25 mouse cellular contexts compared by ENCODE assay signal in the genomic region with DNA sequence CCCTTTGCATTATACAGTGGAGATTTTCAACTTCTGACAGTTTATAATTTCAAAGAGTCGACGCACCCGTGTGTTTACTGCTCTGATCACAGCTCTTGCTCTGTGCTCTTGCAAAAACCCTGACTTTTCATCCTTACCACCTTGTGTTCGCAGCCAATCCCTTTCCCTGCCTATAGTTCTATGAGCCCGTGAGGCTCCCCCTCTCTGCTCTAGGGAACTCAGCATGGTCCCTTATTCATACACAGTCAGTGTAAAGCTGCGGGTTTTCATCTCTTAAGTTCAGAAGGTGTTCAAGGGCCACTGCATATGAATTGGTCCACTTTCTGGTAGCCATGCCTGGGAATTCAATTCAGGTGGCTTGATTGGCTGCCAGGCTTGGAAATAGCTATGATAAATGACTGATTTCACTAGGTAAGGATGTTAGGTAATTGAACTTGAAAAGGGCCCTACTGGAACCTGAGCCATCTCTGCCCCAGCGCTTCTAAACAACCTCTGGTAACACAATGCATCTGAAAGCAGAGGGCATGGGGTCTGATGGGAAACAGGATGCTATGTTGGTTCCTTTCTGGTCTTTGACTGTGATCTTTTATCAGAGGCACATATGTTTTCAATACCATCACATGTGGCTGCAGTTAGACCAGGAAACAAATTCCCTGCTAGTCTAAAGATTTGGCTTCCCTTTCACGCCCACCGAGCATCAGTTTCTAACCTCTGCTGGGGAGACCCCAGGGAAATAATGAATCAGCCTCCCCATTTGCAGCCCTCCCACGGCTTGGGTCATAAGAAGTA. TPM values are rescaled to one million over a fixed set of nuclear protein-coding genes. Genes with fewer than 3 reads are reported as not detected.
DNase-seq lines count a peak whose midpoint lies in the region; ATAC-seq and TF ChIP-seq lines count a peak whose summit lies in the region.
"Had no signal": no experiment of that assay in that cellular context is flagged by ENCODE, and none has a peak within 500 bp of the region (broad histone marks: within the 10 kb centered on the region; RNA-seq: fewer than 3 reads in every experiment).

No protein-coding gene starts in this region.

- no peak for TF ChIP-seq POLR2A in limb, embryonic 14.5 days (IDR thresholded peaks at IDR 0.05; ENCODE audit: borderline replicate concordance, extremely low read depth, insufficient read depth, insufficient read length)

- no peak overlapping the region for H3K4me2 ChIP-seq in midbrain, embryonic 14.5 days (ENCODE audit: low read length)
- H3K4me2 ChIP-seq in embryonic facial prominence, embryonic 13.5 days: no peak overlapping the region
- no peak overlapping the region for H3K4me2 ChIP-seq in limb, embryonic 14.5 days (replicated peaks; ENCODE audit: low read depth, low read length, severe bottlenecking)
- H3K4me2 ChIP-seq in hindbrain, embryonic 11.5 days (replicated peaks; ENCODE audit: low read depth, low read length): no peak overlapping the region
- H3K4me2 ChIP-seq: hindbrain, embryonic 13.5 days; neural tube, embryonic 15.5 days had no signal

- H3K27ac ChIP-seq in midbrain, embryonic 10.5 days (replicated peaks): no peak overlapping the region
- H3K27ac ChIP-seq in midbrain, embryonic 14.5 days (replicated peaks; ENCODE audit: low read depth, low read length): no peak overlapping the region
- 0 out of 2 replicates have a peak overlapping the region, but pooled peaks have one; percentile 29 for H3K27ac ChIP-seq in embryonic facial prominence, embryonic 13.5 days
- no peak overlapping the region for H3K27ac ChIP-seq in limb, embryonic 14.5 days (replicated peaks; ENCODE audit: low read depth, low read length)
- H3K27ac ChIP-seq in hindbrain, embryonic 11.5 days (ENCODE audit: low read depth, low read length): no peak overlapping the region
- H3K27ac ChIP-seq: heart, embryonic 10.5 days; hindbrain, embryonic 13.5 days; neural tube, embryonic 15.5 days had no signal

- no peak overlapping the region for H3K9ac ChIP-seq in midbrain, embryonic 14.5 days (replicated peaks; ENCODE audit: low read length)
- no peak overlapping the region for H3K9ac ChIP-seq in embryonic facial prominence, embryonic 13.5 days
- no peak overlapping the region for H3K9ac ChIP-seq in limb, embryonic 14.5 days (ENCODE audit: low read depth, low read length, severe bottlenecking)
- H3K9ac ChIP-seq in hindbrain, embryonic 11.5 days (ENCODE audit: low read depth, low read length): no peak overlapping the region
- H3K9ac ChIP-seq: hindbrain, embryonic 13.5 days; neural tube, embryonic 15.5 days had no signal

- no peak overlapping the region for H3K4me3 ChIP-seq in midbrain, embryonic 10.5 days
- no peak overlapping the region for H3K4me3 ChIP-seq in midbrain, embryonic 14.5 days (replicated peaks; ENCODE audit: low read depth, low read length)
- no peak overlapping the region for H3K4me3 ChIP-seq in embryonic facial prominence, embryonic 13.5 days
- H3K4me3 ChIP-seq in limb, embryonic 14.5 days (replicated peaks; ENCODE audit: low read length): no peak overlapping the region
- no peak overlapping the region for H3K4me3 ChIP-seq in hindbrain, embryonic 11.5 days (ENCODE audit: low read depth, low read length)
- H3K4me3 ChIP-seq: heart, embryonic 10.5 days; hindbrain, embryonic 13.5 days; neural tube, embryonic 15.5 days had no signal

- no peak for ATAC-seq in midbrain, embryonic 14.5 days (ENCODE audit: low FRiP score, low TSS enrichment)
- ATAC-seq in embryonic facial prominence, embryonic 13.5 days (ENCODE audit: insufficient number of reproducible peaks, insufficient read depth, low FRiP score, low TSS enrichment, low read depth): no peak
- no peak for ATAC-seq in limb, embryonic 14.5 days (ENCODE audit: low FRiP score, low read depth)
- ATAC-seq in hindbrain, embryonic 11.5 days (ENCODE audit: low FRiP score): no peak
- ATAC-seq: Patski had no signal

- WGBS in midbrain, embryonic 10.5 days: 57% methylated on average over 10 of the region's 10 CpGs
- 62% methylated on average over 10 of the region's 10 CpGs for WGBS in midbrain, embryonic 14.5 days
- 32% methylated on average over 10 of the region's 10 CpGs for WGBS in embryonic facial prominence, embryonic 13.5 days
- 33% methylated on average over 10 of the region's 10 CpGs for WGBS in limb, embryonic 14.5 days
- 49% methylated on average over 10 of the region's 10 CpGs for WGBS in hindbrain, embryonic 11.5 days

- no peaks in the 10 kb centered on the region for H3K27me3 ChIP-seq in midbrain, embryonic 10.5 days (ENCODE audit: low read depth, poor library complexity, severe bottlenecking)
- H3K27me3 ChIP-seq in midbrain, embryonic 14.5 days (ENCODE audit: control insufficient read depth, insufficient read depth, low read length): no peaks in the 10 kb centered on the region
- peaks cover 4% of the 10 kb centered on the region; the same call in 1 of the 2 replicates for H3K27me3 ChIP-seq in embryonic facial prominence, embryonic 13.5 days
- no peaks in the 10 kb centered on the region for H3K27me3 ChIP-seq in limb, embryonic 14.5 days (ENCODE audit: control insufficient read depth, insufficient read depth, low read length)
- H3K27me3 ChIP-seq in hindbrain, embryonic 11.5 days (ENCODE audit: control insufficient read depth, insufficient read depth, low read length): no peaks in the 10 kb centered on the region
- H3K27me3 ChIP-seq: hindbrain, embryonic 13.5 days; neural tube, embryonic 15.5 days had no signal

- no peaks in the 10 kb centered on the region for H3K9me3 ChIP-seq in midbrain, embryonic 10.5 days (replicated peaks)
- H3K9me3 ChIP-seq in midbrain, embryonic 14.5 days (ENCODE audit: control insufficient read depth, low read length): no peaks in the 10 kb centered on the region
- H3K9me3 ChIP-seq in embryonic facial prominence, embryonic 13.5 days: no peaks in the 10 kb centered on the region
- no peaks in the 10 kb centered on the region for H3K9me3 ChIP-seq in limb, embryonic 14.5 days (ENCODE audit: control insufficient read depth, low read length)
- no peaks in the 10 kb centered on the region for H3K9me3 ChIP-seq in hindbrain, embryonic 11.5 days (ENCODE audit: control insufficient read depth, low read length)
- H3K9me3 ChIP-seq: heart, embryonic 10.5 days; hindbrain, embryonic 13.5 days; neural tube, embryonic 15.5 days had no signal

- H3K36me3 ChIP-seq in midbrain, embryonic 10.5 days: no peaks in the 10 kb centered on the region
- H3K36me3 ChIP-seq in midbrain, embryonic 14.5 days (ENCODE audit: control insufficient read depth, insufficient read depth, low read length): no peaks in the 10 kb centered on the region
- H3K36me3 ChIP-seq in embryonic facial prominence, embryonic 13.5 days: no peaks in the 10 kb centered on the region
- no peaks in the 10 kb centered on the region for H3K36me3 ChIP-seq in limb, embryonic 14.5 days (ENCODE audit: control insufficient read depth, insufficient read depth, low read length)
- no peaks in the 10 kb centered on the region for H3K36me3 ChIP-seq in hindbrain, embryonic 11.5 days (ENCODE audit: control insufficient read depth, insufficient read depth, low read length)
- H3K36me3 ChIP-seq: heart, embryonic 10.5 days; hindbrain, embryonic 13.5 days; neural tube, embryonic 15.5 days had no signal

- H3K4me1 ChIP-seq in midbrain, embryonic 10.5 days: peaks cover 17% of the 10 kb centered on the region
- no peaks in the 10 kb centered on the region for H3K4me1 ChIP-seq in midbrain, embryonic 14.5 days (ENCODE audit: control insufficient read depth, insufficient read depth, low read length)
- H3K4me1 ChIP-seq in embryonic facial prominence, embryonic 13.5 days: peaks cover 18% of the 10 kb centered on the region
- H3K4me1 ChIP-seq in limb, embryonic 14.5 days (ENCODE audit: control insufficient read depth, insufficient read depth, low read length): peaks cover 9% of the 10 kb centered on the region
- no peaks in the 10 kb centered on the region for H3K4me1 ChIP-seq in hindbrain, embryonic 11.5 days (replicated peaks; ENCODE audit: control insufficient read depth, insufficient read depth, low read length)
- H3K4me1 ChIP-seq: heart, embryonic 10.5 days; hindbrain, embryonic 13.5 days; neural tube, embryonic 15.5 days had no signal

- peak; percentile 16 for DNase-seq in midbrain, embryonic 10.5 days (ENCODE audit: low spot score)
- DNase-seq in midbrain, embryonic 14.5 days: no peak
- peak; percentile 70 for DNase-seq in embryo, embryonic 10.5 days (ENCODE audit: low spot score)
- DNase-seq in limb, embryonic 14.5 days (ENCODE audit: low spot score): peak; percentile 41
- no peak for DNase-seq in natural killer cell, adult 2 months (ENCODE audit: low spot score in 2 of 2)
- DNase-seq in hindbrain, embryonic 11.5 days (ENCODE audit: low spot score): no peak
- no peak for DNase-seq in ovary, postnatal 14 days (ENCODE audit: low spot score)
- DNase-seq: adrenal gland, postnatal 10 days; cerebellum, postnatal 10 days; gastrocnemius, postnatal 36 days; heart, postnatal 10 days; kidney, postnatal 36 days; layer of hippocampus, adult 9-11 months; liver; lung, postnatal 10 days; thymus, adult 2 months had no signal

RNA-seq across cellular contexts. Expression of a gene that starts 46.3 kb away (rescaled TPM):
- not detected in 2 replicates for polyA plus RNA-seq in midbrain, embryonic 10.5 days (2016; fragmentation: Nextera tagmentation; extraction: Ambion mirVana)
- polyA plus RNA-seq in midbrain, embryonic 14.5 days (2014; fragmentation: Nextera tagmentation; extraction: Ambion mirVana): not detected in 2 replicates
- polyA plus RNA-seq in embryonic facial prominence, embryonic 13.5 days (2015; fragmentation: Nextera tagmentation; extraction: Ambion mirVana): not detected in 2 replicates
- polyA plus RNA-seq in limb, embryonic 14.5 days (2012; rRNA removed): 0.10 and 0.13 TPM in 2 replicates
- polyA plus RNA-seq in limb, embryonic 14.5 days (2014; fragmentation: Nextera tagmentation; extraction: Ambion mirVana): 0.08 and 0.10 TPM in 2 replicates
- polyA plus RNA-seq in hindbrain, embryonic 11.5 days (2014; fragmentation: Nextera tagmentation; extraction: Ambion mirVana): not detected in 2 replicates
- polyA plus RNA-seq: heart, embryonic 10.5 days; hindbrain, embryonic 13.5 days; intestine, embryonic 14.5 days; liver, embryonic 16.5 days; neural tube, embryonic 15.5 days; Patski; stomach, embryonic 16.5 days; thymus, adult 2 months; urinary bladder, adult 2 months had no signal

Comparison
In these comparisons a context has a peak if more than half of its experiments do, and no peak if none do; other contexts are left out.
1. DNase-seq: peak in midbrain, embryonic 10.5 days (single experiment), embryo, embryonic 10.5 days (single experiment) and limb, embryonic 14.5 days (single experiment); none in midbrain, embryonic 14.5 days (single experiment), natural killer cell, adult 2 months (0 of 2), hindbrain, embryonic 11.5 days (single experiment) and ovary, postnatal 14 days (single experiment).